Mouse (Mus musculus) liver, adult 2 months (tissue): ENCODE measurements around the gene Lgals8. TPM values are rescaled to one million over a fixed set of nuclear protein-coding genes. Genes with fewer than 3 reads are reported as not detected.

Source experiments
- DNase-seq: peaks from one replicate; pipeline ENCODE4 v3.0.0-alpha.2; 2011; ENCODE audit warnings: low read depth, low spot score; ENCODE audit errors: extremely low read depth
- H3K27ac ChIP-seq: fragments of 200-500 bp; replicated peaks from 2 replicates; pipeline ENCODE4 v1.5.1; 2012; ENCODE audit warnings: low read depth, mild to moderate bottlenecking, control low read depth, inconsistent platforms, low read length; ENCODE audit not compliant: insufficient read depth
- H3K27me3 ChIP-seq: fragments of 200-500 bp; 2 replicates; pipeline ENCODE4 v1.6.1; 2012; ENCODE audit warnings: mild to moderate bottlenecking, moderate library complexity, low read length, inconsistent platforms; ENCODE audit not compliant: control insufficient read depth, insufficient read depth
- H3K36me3 ChIP-seq: fragments of 200-500 bp; 2 replicates; pipeline ENCODE4 v1.6.1; 2012; ENCODE audit warnings: low read length, inconsistent platforms; ENCODE audit not compliant: control insufficient read depth, insufficient read depth
- H3K4me1 ChIP-seq: fragments of 200-500 bp; 2 replicates; pipeline ENCODE4 v1.6.1; 2011; ENCODE audit warnings: low read length; ENCODE audit not compliant: control insufficient read depth, insufficient read depth
- H3K4me3 ChIP-seq: fragments of 200-500 bp; 2 replicates; pipeline ENCODE4 v1.5.1; 2011; ENCODE audit warnings: low read depth, mild to moderate bottlenecking, control low read depth, low read length, moderate library complexity; ENCODE audit not compliant: insufficient read depth
- H3K79me2 ChIP-seq: fragments of 200-500 bp; 2 replicates; pipeline ENCODE4 v1.6.1; 2012; ENCODE audit warnings: inconsistent platforms, mild to moderate bottlenecking, low read length, moderate library complexity; ENCODE audit not compliant: control insufficient read depth, insufficient read depth
- H3K9ac ChIP-seq: fragments of 200-500 bp; 2 replicates; pipeline ENCODE4 v1.6.1; 2012; ENCODE audit warnings: low read depth, mild to moderate bottlenecking, control low read depth, inconsistent platforms, low read length
- CTCF ChIP-seq: fragments of 200-500 bp; IDR thresholded peaks from 2 replicates; pipeline ENCODE4 v1.5.1; 2011; ENCODE audit warnings: low read depth, low read length, control low read depth
- POLR2A ChIP-seq: fragments of 200-500 bp; IDR thresholded peaks from 2 replicates; pipeline ENCODE4 v1.6.1; 2011; ENCODE audit warnings: low read length, control low read depth; ENCODE audit not compliant: insufficient read depth; ENCODE audit errors: extremely low read depth
- WGBS: fragments of 180-500 bp; shearing (Covaris S2); methylation state at CpG from one replicate; pipeline ENCODE4 v1.1.7; 2018; 5-methylcytosine and 5-hydroxymethylcytosine counted together
- polyA plus RNA-seq: library from polyadenylated mRNA; depleted of rRNA; stranded (reverse); fragments of >200 nt; gene quantifications from 2 replicates; pipeline ENCODE4 v1.2.3, GENCODE M21; 2012; rRNA removed
- total RNA-seq: library from RNA; depleted of rRNA; stranded (reverse); fragments of >200 nt; gene quantifications from 2 replicates; pipeline ENCODE4 v1.2.3, GENCODE M21; 2014; rRNA removed

Gene Lgals8
- total RNA-seq, result 134 and 180 TPM in 2 replicates
- 44.7 and 51.6 TPM in 2 replicates for polyA plus RNA-seq

DNA sequence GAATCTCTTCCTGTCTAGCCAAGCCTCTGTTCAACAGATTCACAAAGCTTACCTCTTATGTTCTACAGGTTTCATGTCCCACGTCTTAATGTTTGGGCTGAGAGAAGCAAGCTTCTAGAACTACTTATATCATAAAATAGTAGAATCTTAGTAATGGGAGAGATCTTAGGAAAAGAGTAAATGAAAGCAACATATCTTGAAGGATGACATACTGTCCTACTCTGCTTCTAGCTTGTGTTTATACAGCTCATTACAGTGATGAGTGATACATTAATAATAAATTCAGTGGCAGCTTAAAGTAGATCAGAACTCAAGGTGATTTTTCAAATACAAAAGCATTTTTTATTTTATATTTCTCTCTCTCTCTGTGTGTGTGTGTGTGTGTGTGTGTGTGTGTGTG, at the start of gene Lgals8:
TSS of gene Lgals8 (minus strand) at position 101 of the 400 bp plus-strand sequence.
- Histone ChIP-seq H3K4me1 (peaks cover 10% of the 10 kb centered on the region; the same call in 1 of the 2 replicates), H3K4me3 (no peak within 1 kb of the TSS), H3K9ac (no peak within 1 kb of the TSS), H3K79me2 (no peaks in the 10 kb centered on the region; the same call in 1 of the 2 replicates), H3K27ac (peak within 1 kb of the TSS; percentile 97), H3K27me3 (no peaks in the 10 kb centered on the region), H3K36me3 (no peaks in the 10 kb centered on the region)
- no peak for DNase-seq
- 89% methylated on average over 1 of the region's 1 CpGs for WGBS
- TF ChIP-seq CTCF (no peak), POLR2A (no peak)

DNA sequence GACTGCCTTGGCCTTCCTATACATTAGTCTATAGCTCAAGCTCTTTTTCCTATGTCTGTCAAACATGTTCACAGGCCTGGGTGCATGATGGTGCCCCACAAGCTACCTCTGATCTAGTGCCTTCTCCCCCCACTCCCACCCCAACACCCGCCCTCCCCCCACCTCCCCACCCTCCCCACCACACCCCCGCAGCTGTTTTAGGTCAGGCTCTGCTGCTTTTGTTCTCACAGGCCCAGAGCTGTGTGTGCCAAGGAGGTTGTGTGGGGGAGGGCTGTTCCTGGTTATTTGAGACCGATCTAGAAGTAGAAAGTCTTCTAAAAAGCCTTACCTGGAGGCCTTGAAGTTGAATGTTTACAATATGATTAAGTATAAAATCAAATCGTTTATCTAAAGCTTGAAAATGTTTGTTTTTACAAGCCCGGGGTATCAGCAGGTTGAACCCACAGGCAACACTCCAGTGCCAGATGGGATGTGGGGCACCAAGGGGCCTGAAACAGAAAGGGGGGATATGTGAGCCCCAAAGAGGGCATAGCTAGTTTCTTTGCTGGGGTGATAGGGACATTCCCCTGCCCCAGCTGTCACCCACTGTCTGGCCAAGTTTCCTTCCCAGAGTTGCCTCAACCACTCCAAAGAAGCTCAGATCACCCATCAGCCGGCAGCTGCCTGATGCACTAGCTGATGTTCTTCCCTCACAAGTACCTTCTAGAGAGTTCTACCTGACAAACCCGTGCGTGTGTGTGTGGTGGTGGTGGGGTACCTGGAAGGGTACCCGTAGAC, 46.6 kb upstream of the Lgals8 start:
- WGBS, result 74% methylated on average over 9 of the region's 9 CpGs
- DNase-seq, result no peak
- Histone ChIP-seq H3K27me3 (no peaks in the 10 kb centered on the region), H3K79me2 (no peaks in the 10 kb centered on the region), H3K4me3 (no peak overlapping the region), H3K27ac (no peak overlapping the region), H3K9ac (no peak overlapping the region), H3K4me1 (no peaks in the 10 kb centered on the region), H3K36me3 (no peaks in the 10 kb centered on the region)
- TF ChIP-seq CTCF (no peak), POLR2A (no peak)

DNA sequence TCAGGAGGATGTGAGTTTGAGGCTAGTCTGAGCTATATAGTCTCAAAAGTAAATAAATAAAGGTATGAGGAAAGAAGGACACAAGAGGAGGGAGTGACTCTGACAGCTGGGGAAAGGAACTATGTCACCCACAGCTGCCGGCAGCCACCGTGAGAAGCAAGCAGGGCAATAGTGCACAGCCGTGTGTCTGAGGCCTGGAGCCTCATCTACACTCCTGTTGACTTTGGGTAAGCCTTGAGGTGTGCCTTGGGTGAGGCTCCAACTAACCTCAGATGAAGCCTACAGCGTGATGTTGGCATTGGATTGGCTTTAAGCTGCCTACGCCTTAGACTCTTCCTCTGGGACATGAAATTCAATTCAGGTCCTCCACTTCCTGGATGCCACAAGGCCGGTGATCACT, 45.3 kb upstream of the Lgals8 start:
- Histone ChIP-seq H3K36me3 (no peaks in the 10 kb centered on the region), H3K4me1 (no peaks in the 10 kb centered on the region), H3K4me3 (no peak overlapping the region), H3K27me3 (no peaks in the 10 kb centered on the region), H3K27ac (no peak overlapping the region), H3K9ac (no peak overlapping the region), H3K79me2 (no peaks in the 10 kb centered on the region)
- 84% methylated on average over 6 of the region's 6 CpGs for WGBS
- DNase-seq, result no peak
- TF ChIP-seq POLR2A (no peak), CTCF (no peak)

- TF ChIP-seq CTCF, result no peak
- TF ChIP-seq POLR2A, result no peak
- H3K79me2 ChIP-seq, result no peaks in the 10 kb centered on the region
- no peaks in the 10 kb centered on the region for H3K4me1 ChIP-seq
- no peaks in the 10 kb centered on the region for H3K27me3 ChIP-seq
- DNase-seq, result no peak
- 89% methylated on average over 6 of the region's 6 CpGs for WGBS
- no peak overlapping the region for H3K27ac ChIP-seq
- no peak overlapping the region for H3K9ac ChIP-seq
- no peak overlapping the region for H3K4me3 ChIP-seq
- no peaks in the 10 kb centered on the region for H3K36me3 ChIP-seq
Observed at GRCm38 (mm10) chr13:12507426-12507825, 42.7 kb upstream of the Lgals8 start.

GRCm38 (mm10) chr13:12505359-12505758, 40.6 kb upstream of the Lgals8 start:
- no peak for DNase-seq
- Histone ChIP-seq H3K27me3 (no peaks in the 10 kb centered on the region), H3K4me1 (no peaks in the 10 kb centered on the region), H3K79me2 (no peaks in the 10 kb centered on the region), H3K4me3 (no peak overlapping the region), H3K27ac (no peak overlapping the region), H3K9ac (no peak overlapping the region), H3K36me3 (no peaks in the 10 kb centered on the region)
- TF ChIP-seq CTCF (no peak), POLR2A (no peak)
- WGBS, result 89% methylated on average over 3 of the region's 3 CpGs

GRCm38 (mm10) chr13:12503238-12503751, 38.6 kb upstream of the Lgals8 start:
- Histone ChIP-seq H3K79me2 (no peaks in the 10 kb centered on the region), H3K4me1 (no peaks in the 10 kb centered on the region), H3K4me3 (no peak overlapping the region), H3K36me3 (no peaks in the 10 kb centered on the region), H3K27me3 (no peaks in the 10 kb centered on the region), H3K9ac (no peak overlapping the region), H3K27ac (no peak overlapping the region)
- 80% methylated on average over 11 of the region's 11 CpGs for WGBS
- DNase-seq, result no peak
- TF ChIP-seq CTCF (no peak), POLR2A (no peak)
